Mouse (Mus musculus): ENCODE data around the gene Psg18. TPM values are rescaled to one million over a fixed set of nuclear protein-coding genes. Genes with fewer than 3 reads are reported as not detected.
"Not testable (repeated sequence)": the region's sequence is repeated elsewhere in the genome, so short reads cannot be mapped to it uniquely, and the experiment has no call there.

Gene Psg18
- not detected in 2 replicates for polyA plus RNA-seq (2011; ENCODE audit: insufficient read length, low read depth, missing spikeins)

- not testable (repeated sequence) for H3K4me3 ChIP-seq (ENCODE audit: insufficient read depth, low read length); H3K27ac ChIP-seq (ENCODE audit: insufficient read depth, low read length); H3K4me1 ChIP-seq (ENCODE audit: control insufficient read depth, insufficient read depth, low read length)
These were observed at the start of gene Psg18 for GRCm38 (mm10) chr7:18354909-18355308. TSS of gene Psg18 (minus strand) at chr7:18355009.

- H3K4me3 ChIP-seq (ENCODE audit: insufficient read depth, low read length) = no peak overlapping the region
- no peak for TF ChIP-seq POLR2A (IDR thresholded peaks at IDR 0.05; ENCODE audit: low read depth, low read length)
- no peak for TF ChIP-seq CTCF (IDR thresholded peaks at IDR 0.05; ENCODE audit: borderline replicate concordance, insufficient read depth, low read length)
- no peaks in the 10 kb centered on the region for H3K4me1 ChIP-seq (ENCODE audit: control insufficient read depth, insufficient read depth, low read length)
- no peak overlapping the region for H3K27ac ChIP-seq (ENCODE audit: insufficient read depth, low read length)
These were observed 48.6 kb upstream of the Psg18 start for GRCm38 (mm10) chr7:18403407-18403806.

GRCm38 (mm10) chr7:18402527-18403237, 47.9 kb upstream of the Psg18 start:
- Histone ChIP-seq H3K4me3 (ENCODE audit: insufficient read depth, low read length) (no peak overlapping the region), H3K4me1 (ENCODE audit: control insufficient read depth, insufficient read depth, low read length) (no peaks in the 10 kb centered on the region), H3K27ac (ENCODE audit: insufficient read depth, low read length) (no peak overlapping the region)
- TF ChIP-seq POLR2A (IDR thresholded peaks at IDR 0.05; ENCODE audit: low read depth, low read length) (no peak), CTCF (IDR thresholded peaks at IDR 0.05; ENCODE audit: borderline replicate concordance, insufficient read depth, low read length) (no peak)

GRCm38 (mm10) chr7:18391483-18391882, 36.7 kb upstream of the Psg18 start:
- H3K4me3 ChIP-seq (ENCODE audit: insufficient read depth, low read length); H3K27ac ChIP-seq (ENCODE audit: insufficient read depth, low read length); H3K4me1 ChIP-seq (ENCODE audit: control insufficient read depth, insufficient read depth, low read length): not testable (repeated sequence)

GRCm38 (mm10) chr7:18378295-18378694, 23.5 kb upstream of the Psg18 start:
- Histone ChIP-seq H3K4me1 (ENCODE audit: control insufficient read depth, insufficient read depth, low read length) (no peaks in the 10 kb centered on the region), H3K27ac (ENCODE audit: insufficient read depth, low read length) (no peak overlapping the region), H3K4me3 (ENCODE audit: insufficient read depth, low read length) (no peak overlapping the region)
- TF ChIP-seq CTCF (IDR thresholded peaks at IDR 0.05; ENCODE audit: borderline replicate concordance, insufficient read depth, low read length) = no peak
- no peak for TF ChIP-seq POLR2A (IDR thresholded peaks at IDR 0.05; ENCODE audit: low read depth, low read length)

GRCm38 (mm10) chr7:18335411-18335810, 19.4 kb downstream of the Psg18 start:
- not testable (repeated sequence) for H3K27ac ChIP-seq (ENCODE audit: insufficient read depth, low read length); H3K4me1 ChIP-seq (ENCODE audit: control insufficient read depth, insufficient read depth, low read length)

More at GRCm38 (mm10) chr7:18335411-18335810, 19.4 kb downstream of the Psg18 start:
- H3K4me3 ChIP-seq (ENCODE audit: insufficient read depth, low read length) = not testable (repeated sequence)

Other genes starting within 250 kb of the Psg18 start
- gene Igfl3, start 178.5 kb downstream of the Psg18 start, polyA plus RNA-seq (2011; ENCODE audit: insufficient read length, low read depth, missing spikeins) = not detected in 2 replicates
- not detected in 2 replicates for gene Mill1, start 109.7 kb downstream of the Psg18 start, polyA plus RNA-seq (2011; ENCODE audit: insufficient read length, low read depth, missing spikeins)
- gene Psg28, start 77.0 kb upstream of the Psg18 start, polyA plus RNA-seq (2011; ENCODE audit: insufficient read length, low read depth, missing spikeins) = not detected in 2 replicates
- gene Psg26, start 129.2 kb upstream of the Psg18 start, polyA plus RNA-seq (2011; ENCODE audit: insufficient read length, low read depth, missing spikeins) = not detected in 2 replicates
- not detected in 2 replicates for gene Psg25, start 177.3 kb upstream of the Psg18 start, polyA plus RNA-seq (2011; ENCODE audit: insufficient read length, low read depth, missing spikeins)
- gene Psg27, start 212.3 kb upstream of the Psg18 start, polyA plus RNA-seq (2011; ENCODE audit: insufficient read length, low read depth, missing spikeins) = not detected in 2 replicates